Mouse (Mus musculus): ENCODE data around the gene Ogfr. TPM values are rescaled to one million over a fixed set of nuclear protein-coding genes. Genes with fewer than 3 reads are reported as not detected.
A peak's percentile ranks its signal among the peaks of the same experiment; 100 is the strongest.

Ogfr gene
- polyA plus RNA-seq, 1 experiment from 2014 or later, result 105 TPM

DNA sequence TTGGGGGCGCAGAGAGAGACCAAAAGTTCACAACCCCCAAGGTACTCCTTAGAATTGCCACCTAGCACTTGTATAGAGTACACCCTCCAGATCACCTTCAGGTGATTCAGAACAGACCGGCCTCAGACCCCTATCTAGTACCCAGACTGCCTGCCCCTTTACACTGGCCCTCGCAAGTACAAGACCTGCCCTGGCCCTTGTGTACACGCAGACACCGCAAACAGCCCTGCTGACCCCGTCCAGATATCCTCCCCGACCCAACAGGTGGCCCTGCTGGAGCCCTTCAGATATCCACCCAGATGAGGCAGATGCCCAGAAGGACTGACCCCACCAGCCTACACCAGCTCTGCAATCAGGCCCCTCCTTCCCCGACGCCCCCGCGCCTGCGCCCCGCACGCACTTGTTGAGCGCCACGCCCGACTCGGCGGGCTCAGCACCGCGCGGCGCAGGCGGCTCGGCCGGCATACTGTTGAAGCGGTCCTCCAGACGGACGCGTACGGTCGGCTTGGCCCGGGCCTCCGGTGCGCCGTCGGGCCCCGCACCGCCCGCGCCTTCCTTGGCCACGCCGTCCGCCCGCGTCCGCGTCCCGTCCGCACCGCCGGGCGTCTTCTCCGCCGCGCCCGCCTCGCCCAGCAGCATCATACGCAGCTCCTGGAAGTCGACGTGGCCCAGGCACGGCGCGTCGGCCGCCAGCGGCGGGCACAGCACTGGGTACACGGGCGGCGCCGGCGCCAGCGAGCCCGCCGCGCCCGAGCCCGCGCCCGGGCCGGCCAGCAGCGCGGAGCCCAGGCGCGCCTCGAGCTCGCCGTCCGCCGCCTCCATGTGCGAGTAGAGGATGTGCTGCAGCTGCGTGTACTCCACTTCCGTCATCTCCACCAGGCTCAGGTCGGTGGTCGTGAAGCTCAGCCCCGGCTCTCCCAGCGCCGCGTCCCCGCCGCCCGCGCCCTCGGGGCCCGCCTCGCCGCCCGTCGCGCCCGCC lies 52.8 kb downstream of the Ogfr start:
- Histone ChIP-seq H3K27me3 (ENCODE audit: insufficient read depth, poor library complexity, severe bottlenecking) (peaks cover 55% of the 10 kb centered on the region), H3K27ac (no peak overlapping the region), H3K9me3 (peaks cover 18% of the 10 kb centered on the region), H3K4me1 (replicated peaks) (peaks cover 8% of the 10 kb centered on the region), H3K4me3 (peak overlapping the region; percentile 48), H3K36me3 (no peaks in the 10 kb centered on the region)
- WGBS, result 3% methylated on average over 112 of the region's 112 CpGs
- no peak for DNase-seq (ENCODE audit: low spot score)

DNA sequence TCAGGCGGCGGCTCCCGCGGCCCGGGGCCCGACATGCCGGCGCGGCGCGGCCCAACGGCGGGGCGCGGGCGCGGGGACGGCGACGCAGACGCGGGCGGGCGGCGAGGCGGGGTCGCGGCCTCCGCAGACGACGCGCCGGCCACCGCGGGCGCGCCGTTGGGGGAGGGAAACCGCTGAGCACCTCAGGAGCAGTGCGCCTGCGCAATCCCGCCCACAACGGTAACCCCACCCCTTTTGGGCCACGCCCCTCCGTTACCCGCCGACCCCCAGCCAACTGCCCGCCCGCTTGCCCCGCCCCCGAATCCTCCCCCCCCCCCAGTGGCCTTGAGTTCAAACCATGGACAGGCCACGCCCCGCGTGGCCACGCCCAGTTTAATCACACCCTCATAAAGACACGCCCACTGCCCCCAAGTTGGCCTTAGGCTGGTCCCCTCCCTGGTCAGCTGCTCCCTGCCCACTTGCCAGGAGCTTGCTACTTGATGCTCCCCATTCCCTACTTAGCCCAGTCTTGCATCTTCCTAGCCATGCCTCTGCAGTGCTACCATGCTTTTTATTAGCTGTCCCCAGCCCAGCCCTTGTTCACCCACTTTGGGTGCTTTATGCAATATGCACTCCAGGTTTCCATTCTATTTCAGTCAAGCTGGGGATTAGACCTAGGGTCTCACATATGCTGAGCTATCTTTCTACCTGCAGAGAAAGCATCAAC lies 53.7 kb downstream of the Ogfr start, which contains the start of gene Tcfl5:
Tcfl5 (minus strand) TSS at position 154 of the 706 bp plus-strand sequence.
- DNase-seq (ENCODE audit: low spot score), result no peak
- Histone ChIP-seq H3K27ac (no peak within 1 kb of the TSS), H3K9me3 (peaks cover 18% of the 10 kb centered on the region), H3K4me3 (peak within 1 kb of the TSS; percentile 48), H3K27me3 (ENCODE audit: insufficient read depth, poor library complexity, severe bottlenecking) (peaks cover 55% of the 10 kb centered on the region), H3K4me1 (replicated peaks) (peaks cover 8% of the 10 kb centered on the region), H3K36me3 (no peaks in the 10 kb centered on the region)
- 3% methylated on average over 55 of the region's 56 CpGs for WGBS

- H3K4me1 ChIP-seq (replicated peaks), result peaks cover 8% of the 10 kb centered on the region
- peaks cover 18% of the 10 kb centered on the region for H3K9me3 ChIP-seq
- peaks cover 55% of the 10 kb centered on the region for H3K27me3 ChIP-seq (ENCODE audit: insufficient read depth, poor library complexity, severe bottlenecking)
- no peak for DNase-seq (ENCODE audit: low spot score)
- no peak overlapping the region for H3K4me3 ChIP-seq
- H3K36me3 ChIP-seq, result no peaks in the 10 kb centered on the region
- no peak overlapping the region for H3K27ac ChIP-seq
These were observed 54.6 kb downstream of the Ogfr start for GRCm38 (mm10) chr2:180643626-180644025.

Other genes with a start within 250 kb of the Ogfr start
- 7.6 and 8.7 TPM in 2 replicates for gene Slco4a1, start 133.0 kb upstream of the Ogfr start, polyA plus RNA-seq (2016; fragmentation: Nextera tagmentation; extraction: Ambion mirVana)
- 0.31 and 0.39 TPM in 2 replicates for gene Ntsr1, start 89.3 kb upstream of the Ogfr start, polyA plus RNA-seq (2016; fragmentation: Nextera tagmentation; extraction: Ambion mirVana)
- 39.2 and 39.3 TPM in 2 replicates for gene Mrgbp, start 7.9 kb upstream of the Ogfr start, polyA plus RNA-seq (2016; fragmentation: Nextera tagmentation; extraction: Ambion mirVana)
- gene Col9a3, start 8.5 kb downstream of the Ogfr start, polyA plus RNA-seq (2016; fragmentation: Nextera tagmentation; extraction: Ambion mirVana), result 10.2 and 14.3 TPM in 2 replicates
- gene Tcfl5, start 53.5 kb downstream of the Ogfr start, polyA plus RNA-seq (2016; fragmentation: Nextera tagmentation; extraction: Ambion mirVana), result 0.14 and 0.30 TPM in 2 replicates
- gene Dido1, start 120.8 kb downstream of the Ogfr start, polyA plus RNA-seq (2016; fragmentation: Nextera tagmentation; extraction: Ambion mirVana), result 31.9 and 33.3 TPM in 2 replicates
- gene Gid8, start 120.9 kb downstream of the Ogfr start, polyA plus RNA-seq (2016; fragmentation: Nextera tagmentation; extraction: Ambion mirVana), result 50.0 and 50.8 TPM in 2 replicates
- 0.25 and 0.54 TPM in 2 replicates for gene Slc17a9, start 136.0 kb downstream of the Ogfr start, polyA plus RNA-seq (2016; fragmentation: Nextera tagmentation; extraction: Ambion mirVana)
- gene Bhlhe23, start 187.7 kb downstream of the Ogfr start, polyA plus RNA-seq (2016; fragmentation: Nextera tagmentation; extraction: Ambion mirVana), result 5.0 and 6.1 TPM in 2 replicates

Data from hindbrain, embryonic 10.5 days (tissue).